Mouse (Mus musculus): ENCODE results near the gene Abcb4. TPM values are rescaled to one million over a fixed set of nuclear protein-coding genes. Genes with fewer than 3 reads are reported as not detected.
"Not testable (repeated sequence)": the region's sequence is repeated elsewhere in the genome, so short reads cannot be mapped to it uniquely, and the experiment has no call there.

Gene Abcb4
- polyA plus RNA-seq, 1 experiment from 2014 or later: 26.7 TPM

- no peak overlapping the region for H3K4me2 ChIP-seq
- H3K4me3 ChIP-seq (replicated peaks): no peak overlapping the region
- 90% methylated on average over 7 of the region's 7 CpGs for WGBS (ENCODE audit: insufficient replicate concordance)
- ATAC-seq (ENCODE audit: low read depth) (no peak), DNase-seq (no peak)
- no peaks in the 10 kb centered on the region for H3K4me1 ChIP-seq (replicated peaks)
- no peak overlapping the region for H3K27ac ChIP-seq
- H3K9ac ChIP-seq: no peak overlapping the region
- peaks cover 46% of the 10 kb centered on the region for H3K36me3 ChIP-seq
- no peaks in the 10 kb centered on the region for H3K27me3 ChIP-seq
- H3K9me3 ChIP-seq (replicated peaks): no peaks in the 10 kb centered on the region
Measured at GRCm38 (mm10) chr5:8972355-8972754, 78.8 kb downstream of the Abcb4 start.

GRCm38 (mm10) chr5:8974721-8975120 lies 81.2 kb downstream of the Abcb4 start:
- Histone ChIP-seq H3K27ac (no peak overlapping the region), H3K4me2 (no peak overlapping the region), H3K27me3 (no peaks in the 10 kb centered on the region), H3K9ac (no peak overlapping the region), H3K9me3 (replicated peaks) (no peaks in the 10 kb centered on the region), H3K4me1 (replicated peaks) (no peaks in the 10 kb centered on the region), H3K4me3 (replicated peaks) (no peak overlapping the region), H3K36me3 (peaks cover 33% of the 10 kb centered on the region)
- ATAC-seq (ENCODE audit: low read depth) (no peak), DNase-seq (no peak)

- no peak overlapping the region for H3K9ac ChIP-seq
- H3K9me3 ChIP-seq (replicated peaks): no peaks in the 10 kb centered on the region
- no peak overlapping the region for H3K4me3 ChIP-seq (replicated peaks)
- H3K27me3 ChIP-seq: no peaks in the 10 kb centered on the region
- DNase-seq (no peak), ATAC-seq (ENCODE audit: low read depth) (no peak)
- H3K4me2 ChIP-seq: no peak overlapping the region
- no peak overlapping the region for H3K27ac ChIP-seq
- no peaks in the 10 kb centered on the region for H3K4me1 ChIP-seq (replicated peaks)
- H3K36me3 ChIP-seq: peaks cover 61% of the 10 kb centered on the region
- 76% methylated on average over 3 of the region's 3 CpGs for WGBS (ENCODE audit: insufficient replicate concordance)
Measured at GRCm38 (mm10) chr5:8985470-8985869, 92.0 kb downstream of the Abcb4 start.

GRCm38 (mm10) chr5:8987925-8988324 lies 94.4 kb downstream of the Abcb4 start:
- Histone ChIP-seq H3K4me1 (replicated peaks) (no peaks in the 10 kb centered on the region), H3K9ac (no peak overlapping the region), H3K27me3 (no peaks in the 10 kb centered on the region), H3K4me2 (no peak overlapping the region), H3K9me3 (replicated peaks) (no peaks in the 10 kb centered on the region), H3K36me3 (peaks cover 63% of the 10 kb centered on the region), H3K4me3 (replicated peaks) (no peak overlapping the region), H3K27ac (no peak overlapping the region)
- ATAC-seq (ENCODE audit: low read depth) (no peak), DNase-seq (no peak)
- 84% methylated on average over 5 of the region's 5 CpGs for WGBS (ENCODE audit: insufficient replicate concordance)

GRCm38 (mm10) chr5:8990526-8990925 lies 97.0 kb downstream of the Abcb4 start:
- Histone ChIP-seq H3K9me3 (replicated peaks) (no peaks in the 10 kb centered on the region), H3K4me1 (replicated peaks) (peaks cover 10% of the 10 kb centered on the region), H3K36me3 (peaks cover 51% of the 10 kb centered on the region), H3K27me3 (no peaks in the 10 kb centered on the region), H3K9ac (no peak overlapping the region), H3K4me2 (no peak overlapping the region), H3K4me3 (replicated peaks) (no peak overlapping the region), H3K27ac (no peak overlapping the region)
- WGBS (ENCODE audit: insufficient replicate concordance): 76% methylated on average over 13 of the region's 13 CpGs
- ATAC-seq (ENCODE audit: low read depth) (no peak), DNase-seq (no peak)

- no peak for ATAC-seq (ENCODE audit: low read depth)
- WGBS (ENCODE audit: insufficient replicate concordance): 88% methylated on average over 16 of the region's 16 CpGs
Measured at GRCm38 (mm10) chr5:8991626-8992025, 98.1 kb downstream of the Abcb4 start.

GRCm38 (mm10) chr5:8995966-8996685 lies 102.6 kb downstream of the Abcb4 start:
- peak overlapping the region; percentile 80 for H3K9ac ChIP-seq
- DNase-seq: no peak

More at GRCm38 (mm10) chr5:8991626-8992025, 98.1 kb downstream of the Abcb4 start:
- peaks cover 15% of the 10 kb centered on the region for H3K4me1 ChIP-seq (replicated peaks)
- H3K36me3 ChIP-seq: peaks cover 43% of the 10 kb centered on the region
- DNase-seq: no peak
- no peaks in the 10 kb centered on the region for H3K27me3 ChIP-seq
- H3K4me3 ChIP-seq (replicated peaks): no peak overlapping the region
- no peak overlapping the region for H3K9ac ChIP-seq
- H3K9me3 ChIP-seq (replicated peaks): no peaks in the 10 kb centered on the region
- H3K4me2 ChIP-seq: no peak overlapping the region
- H3K27ac ChIP-seq: no peak overlapping the region

GRCm38 (mm10) chr5:8996686-8997512 lies 103.4 kb downstream of the Abcb4 start, which contains the start of gene Crot:
Crot (minus strand) TSS chr5:8997324.
- Histone ChIP-seq H3K9me3 (replicated peaks) (no peaks in the 10 kb centered on the region), H3K36me3 (peaks cover 6% of the 10 kb centered on the region), H3K4me3 (replicated peaks) (peak within 1 kb of the TSS; percentile 83), H3K4me2 (peak within 1 kb of the TSS; percentile 82), H3K27me3 (no peaks in the 10 kb centered on the region), H3K4me1 (replicated peaks) (peaks cover 30% of the 10 kb centered on the region), H3K27ac (peak within 1 kb of the TSS; percentile 86), H3K9ac (peak within 1 kb of the TSS; percentile 80)
- WGBS (ENCODE audit: insufficient replicate concordance): under 1% methylated on average over 51 of the region's 57 CpGs
- DNase-seq (peak; percentile 86), ATAC-seq (ENCODE audit: low read depth) (peak; percentile 96)

More at GRCm38 (mm10) chr5:8995966-8996685, 102.6 kb downstream of the Abcb4 start:
- peaks cover 14% of the 10 kb centered on the region for H3K36me3 ChIP-seq
- H3K27ac ChIP-seq: peak overlapping the region; percentile 86
- H3K4me2 ChIP-seq: peak overlapping the region; percentile 82
- H3K4me3 ChIP-seq (replicated peaks): peak overlapping the region; percentile 83
- H3K4me1 ChIP-seq (replicated peaks): peaks cover 30% of the 10 kb centered on the region
- no peaks in the 10 kb centered on the region for H3K27me3 ChIP-seq
- no peak for ATAC-seq (ENCODE audit: low read depth)
- WGBS (ENCODE audit: insufficient replicate concordance): 5% methylated on average over 13 of the region's 13 CpGs
- no peaks in the 10 kb centered on the region for H3K9me3 ChIP-seq (replicated peaks)

- peak; percentile 12; the same call in 1 of the 2 replicates for ATAC-seq (ENCODE audit: low read depth)
- no peaks in the 10 kb centered on the region for H3K27me3 ChIP-seq
- peaks cover 30% of the 10 kb centered on the region for H3K4me1 ChIP-seq (replicated peaks)
- no peaks in the 10 kb centered on the region for H3K9me3 ChIP-seq (replicated peaks)
- WGBS (ENCODE audit: insufficient replicate concordance): 9% methylated on average over 8 of the region's 8 CpGs
- H3K9ac ChIP-seq: peak overlapping the region; percentile 80
- H3K27ac ChIP-seq: peak overlapping the region; percentile 86
- H3K4me2 ChIP-seq: peak overlapping the region; percentile 82
- no peak for DNase-seq
- H3K4me3 ChIP-seq (replicated peaks): peak overlapping the region; percentile 83
- H3K36me3 ChIP-seq: peaks cover 3% of the 10 kb centered on the region; the same call in 1 of the 2 replicates
Measured at GRCm38 (mm10) chr5:8997513-8997895, 104.0 kb downstream of the Abcb4 start.

- Histone ChIP-seq H3K4me2 (no peak overlapping the region), H3K36me3 (no peaks in the 10 kb centered on the region), H3K27ac (peak overlapping the region; percentile 63; the same call in 1 of the 2 replicates), H3K27me3 (no peaks in the 10 kb centered on the region), H3K4me1 (replicated peaks) (peaks cover 30% of the 10 kb centered on the region), H3K9me3 (replicated peaks) (no peaks in the 10 kb centered on the region), H3K4me3 (replicated peaks) (no peak overlapping the region), H3K9ac (no peak overlapping the region)
- ATAC-seq (ENCODE audit: low read depth): no peak
- 45% methylated on average over 4 of the region's 4 CpGs for WGBS (ENCODE audit: insufficient replicate concordance)
- no peak for DNase-seq
Measured at GRCm38 (mm10) chr5:8999108-8999507, 105.6 kb downstream of the Abcb4 start.

- WGBS (ENCODE audit: insufficient replicate concordance): 54% methylated on average over 7 of the region's 7 CpGs
- DNase-seq; H3K9ac ChIP-seq; H3K9me3 ChIP-seq (replicated peaks); H3K4me3 ChIP-seq (replicated peaks); H3K27me3 ChIP-seq; H3K36me3 ChIP-seq; H3K4me2 ChIP-seq; ATAC-seq (ENCODE audit: low read depth): not testable (repeated sequence)
- Histone ChIP-seq H3K27ac (peak overlapping the region; percentile 50; the same call in 1 of the 2 replicates), H3K4me1 (replicated peaks) (peaks cover 25% of the 10 kb centered on the region)
Measured at GRCm38 (mm10) chr5:9000006-9000405, 106.5 kb downstream of the Abcb4 start.
